Mouse (Mus musculus): ENCODE results near the gene Nkain1. TPM values are rescaled to one million over a fixed set of nuclear protein-coding genes. Genes with fewer than 3 reads are reported as not detected.

Gene Nkain1
- polyA plus RNA-seq (2015; fragmentation: Nextera tagmentation; extraction: Ambion mirVana): 1.0 and 1.1 TPM in 2 replicates

DNA sequence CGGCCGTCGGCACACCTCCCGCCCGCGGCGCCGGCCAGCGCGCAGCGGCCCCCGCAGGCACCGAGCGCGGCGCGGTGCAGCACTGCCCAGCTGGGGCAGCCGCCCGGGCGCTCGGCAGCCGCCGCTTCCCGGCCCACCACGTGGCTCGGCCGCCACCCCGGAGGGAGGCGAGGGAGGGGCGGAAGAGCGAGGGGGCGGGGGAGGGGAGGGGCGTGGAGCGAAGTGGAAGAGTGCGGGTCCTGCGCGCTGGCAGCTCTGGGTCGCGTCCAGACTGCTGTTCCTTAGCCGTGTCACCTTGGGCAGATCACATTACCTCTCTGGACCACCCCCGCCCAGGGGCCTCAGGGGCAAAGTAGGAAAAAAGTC is at the start of gene Nkain1:
TSS of gene Nkain1 (minus strand) at position 126 of the 366 bp plus-strand sequence.
- Histone ChIP-seq H3K4me2 (replicated peaks; ENCODE audit: low read depth, low read length) (peak within 1 kb of the TSS; percentile 98), H3K4me1 (ENCODE audit: insufficient read depth, low read length) (peaks cover 25% of the 10 kb centered on the region), H3K9ac (replicated peaks; ENCODE audit: low read length) (peak within 1 kb of the TSS; percentile 82), H3K27me3 (ENCODE audit: insufficient read depth, low read length) (0 out of 2 replicates have a peak, but pooled peaks cover 4% of the 10 kb centered on the region), H3K36me3 (ENCODE audit: insufficient read depth, low read length) (no peaks in the 10 kb centered on the region), H3K4me3 (ENCODE audit: low read length) (peak within 1 kb of the TSS; percentile 76), H3K9me3 (ENCODE audit: low read length) (no peaks in the 10 kb centered on the region), H3K27ac (ENCODE audit: low read length) (0 out of 2 replicates have a peak within 1 kb of the TSS, but pooled peaks have one; percentile 12)
- 0% methylated on average over 7 of the region's 41 CpGs for WGBS
- peak; percentile 73 for ATAC-seq (ENCODE audit: low FRiP score, low TSS enrichment)

DNA sequence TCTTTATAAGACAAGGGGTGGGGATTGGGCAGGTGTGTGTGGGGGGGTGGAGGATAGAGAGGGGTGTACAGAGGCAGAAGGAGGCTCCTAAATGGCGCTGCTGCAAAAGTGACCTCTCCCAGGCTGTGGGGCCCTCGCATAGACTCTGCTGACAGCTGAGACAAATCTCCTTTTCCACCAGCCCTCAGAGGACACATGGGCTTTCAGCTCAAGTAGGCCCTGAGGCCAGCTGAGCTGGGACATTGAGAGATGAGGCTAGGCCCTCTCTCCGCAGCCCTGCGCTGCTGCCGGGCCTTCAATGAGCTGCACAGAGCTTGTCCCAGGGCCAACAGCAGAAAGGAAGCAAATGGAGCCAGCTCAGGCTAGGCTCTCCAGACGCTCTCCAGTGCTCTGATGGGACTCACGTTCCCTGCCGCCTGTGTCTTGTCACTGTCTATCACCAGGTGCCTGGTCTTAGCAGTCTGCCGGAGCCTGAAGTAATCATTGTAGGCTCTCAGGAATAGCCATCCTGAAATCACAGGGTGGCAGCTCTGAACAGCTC is 4.8 kb upstream of the Nkain1 start:
- Histone ChIP-seq H3K27ac (ENCODE audit: low read length) (no peak overlapping the region), H3K36me3 (ENCODE audit: insufficient read depth, low read length) (no peaks in the 10 kb centered on the region), H3K4me1 (ENCODE audit: insufficient read depth, low read length) (no peaks in the 10 kb centered on the region), H3K9ac (replicated peaks; ENCODE audit: low read length) (no peak overlapping the region), H3K27me3 (ENCODE audit: insufficient read depth, low read length) (0 out of 2 replicates have a peak, but pooled peaks cover 4% of the 10 kb centered on the region), H3K9me3 (ENCODE audit: low read length) (no peaks in the 10 kb centered on the region), H3K4me3 (ENCODE audit: low read length) (no peak overlapping the region), H3K4me2 (replicated peaks; ENCODE audit: low read depth, low read length) (no peak overlapping the region)
- ATAC-seq (ENCODE audit: low FRiP score, low TSS enrichment): no peak
- 54% methylated on average over 9 of the region's 9 CpGs for WGBS

DNA sequence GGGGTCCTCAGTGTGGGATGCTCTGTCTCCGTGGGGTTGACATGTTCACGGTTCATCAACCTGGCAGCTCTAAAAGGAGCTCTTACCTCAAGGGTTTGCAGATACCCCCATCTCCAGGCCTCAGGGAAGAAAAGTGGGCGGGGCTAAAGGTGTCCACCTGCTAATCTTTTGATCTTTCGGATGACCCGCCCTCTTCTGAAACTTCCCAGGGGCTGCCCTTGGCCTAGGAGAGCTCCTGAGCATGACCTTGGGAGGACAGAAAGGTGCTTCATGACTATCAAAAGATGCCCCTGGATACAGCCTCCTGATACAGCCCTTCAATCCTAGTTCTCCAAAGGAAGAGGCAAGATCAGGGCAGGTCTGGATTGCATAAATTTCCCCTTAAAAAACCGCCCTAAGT is 3.1 kb upstream of the Nkain1 start:
- 71% methylated on average over 6 of the region's 6 CpGs for WGBS
- Histone ChIP-seq H3K36me3 (ENCODE audit: insufficient read depth, low read length) (no peaks in the 10 kb centered on the region), H3K27me3 (ENCODE audit: insufficient read depth, low read length) (0 out of 2 replicates have a peak, but pooled peaks cover 4% of the 10 kb centered on the region), H3K4me2 (replicated peaks; ENCODE audit: low read depth, low read length) (no peak overlapping the region), H3K27ac (ENCODE audit: low read length) (no peak overlapping the region), H3K4me1 (ENCODE audit: insufficient read depth, low read length) (peaks cover 12% of the 10 kb centered on the region), H3K4me3 (ENCODE audit: low read length) (no peak overlapping the region), H3K9me3 (ENCODE audit: low read length) (no peaks in the 10 kb centered on the region), H3K9ac (replicated peaks; ENCODE audit: low read length) (no peak overlapping the region)
- ATAC-seq (ENCODE audit: low FRiP score, low TSS enrichment): no peak

DNA sequence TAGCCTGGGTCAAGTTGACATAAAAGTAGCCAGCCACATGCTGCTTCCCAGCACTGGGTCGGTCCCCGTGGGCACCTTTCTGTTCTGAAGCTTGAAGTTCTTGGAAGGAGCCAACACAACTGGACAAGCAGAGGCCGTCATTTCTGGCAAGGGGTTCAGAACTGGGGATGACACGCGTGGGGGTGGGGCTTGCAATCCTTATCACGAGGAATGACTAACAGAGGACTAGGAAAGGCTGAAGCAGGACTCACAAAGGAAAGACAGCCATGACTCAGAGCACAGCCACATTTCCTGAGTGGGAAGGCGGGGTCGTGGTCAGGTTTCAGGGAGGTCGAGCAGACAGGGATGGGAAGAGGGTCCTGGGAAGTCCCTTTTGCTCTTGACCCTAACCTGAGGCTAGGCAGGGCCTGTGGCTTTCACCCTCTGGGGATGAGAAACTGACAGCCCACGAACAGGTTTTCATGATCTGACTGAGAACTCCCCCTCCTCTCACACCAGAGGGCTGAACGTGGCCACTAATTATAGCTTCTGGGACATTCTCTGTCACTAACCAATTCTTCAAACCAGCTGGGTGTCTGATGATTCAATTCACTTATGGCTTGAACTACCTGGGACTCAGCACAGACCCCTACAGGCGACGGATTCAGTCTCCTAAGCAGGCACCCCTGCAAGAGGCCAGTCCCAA is 2.4 kb upstream of the Nkain1 start:
- no peak overlapping the region for H3K27ac ChIP-seq (ENCODE audit: low read length)
- WGBS: 50% methylated on average over 13 of the region's 13 CpGs
- 0 out of 2 replicates have a peak, but pooled peaks cover 4% of the 10 kb centered on the region for H3K27me3 ChIP-seq (ENCODE audit: insufficient read depth, low read length)
- no peak overlapping the region for H3K4me2 ChIP-seq (replicated peaks; ENCODE audit: low read depth, low read length)
- H3K36me3 ChIP-seq (ENCODE audit: insufficient read depth, low read length): no peaks in the 10 kb centered on the region
- no peaks in the 10 kb centered on the region for H3K9me3 ChIP-seq (ENCODE audit: low read length)
- no peak for ATAC-seq (ENCODE audit: low FRiP score, low TSS enrichment)
- no peak overlapping the region for H3K4me3 ChIP-seq (ENCODE audit: low read length)
- H3K9ac ChIP-seq (replicated peaks; ENCODE audit: low read length): no peak overlapping the region
- H3K4me1 ChIP-seq (ENCODE audit: insufficient read depth, low read length): peaks cover 18% of the 10 kb centered on the region

DNA sequence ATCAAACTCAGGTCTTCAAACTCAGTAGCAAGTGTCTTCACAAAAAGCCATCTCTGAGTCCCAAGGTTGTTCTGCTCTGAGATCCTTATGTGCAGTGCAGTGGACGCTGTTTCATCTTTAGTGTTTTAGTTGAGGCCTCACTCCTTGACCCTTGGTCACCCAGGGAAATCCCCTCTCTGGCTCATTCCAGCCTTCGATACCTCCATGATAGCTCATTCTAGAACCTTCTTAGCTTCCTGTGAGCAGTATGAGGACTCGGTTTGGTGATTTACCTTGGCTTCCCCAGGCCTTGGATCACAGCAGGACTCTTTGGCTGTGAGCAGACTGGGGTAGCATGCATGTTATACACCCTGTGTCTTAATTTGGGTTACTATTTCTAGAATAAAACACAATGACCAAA is 1.6 kb upstream of the Nkain1 start:
- no peak for ATAC-seq (ENCODE audit: low FRiP score, low TSS enrichment)
- Histone ChIP-seq H3K9ac (replicated peaks; ENCODE audit: low read length) (no peak overlapping the region), H3K4me3 (ENCODE audit: low read length) (no peak overlapping the region), H3K4me2 (replicated peaks; ENCODE audit: low read depth, low read length) (no peak overlapping the region), H3K27me3 (ENCODE audit: insufficient read depth, low read length) (0 out of 2 replicates have a peak, but pooled peaks cover 4% of the 10 kb centered on the region), H3K36me3 (ENCODE audit: insufficient read depth, low read length) (no peaks in the 10 kb centered on the region), H3K4me1 (ENCODE audit: insufficient read depth, low read length) (peaks cover 25% of the 10 kb centered on the region), H3K27ac (ENCODE audit: low read length) (no peak overlapping the region), H3K9me3 (ENCODE audit: low read length) (no peaks in the 10 kb centered on the region)
- 83% methylated on average over 3 of the region's 3 CpGs for WGBS

DNA sequence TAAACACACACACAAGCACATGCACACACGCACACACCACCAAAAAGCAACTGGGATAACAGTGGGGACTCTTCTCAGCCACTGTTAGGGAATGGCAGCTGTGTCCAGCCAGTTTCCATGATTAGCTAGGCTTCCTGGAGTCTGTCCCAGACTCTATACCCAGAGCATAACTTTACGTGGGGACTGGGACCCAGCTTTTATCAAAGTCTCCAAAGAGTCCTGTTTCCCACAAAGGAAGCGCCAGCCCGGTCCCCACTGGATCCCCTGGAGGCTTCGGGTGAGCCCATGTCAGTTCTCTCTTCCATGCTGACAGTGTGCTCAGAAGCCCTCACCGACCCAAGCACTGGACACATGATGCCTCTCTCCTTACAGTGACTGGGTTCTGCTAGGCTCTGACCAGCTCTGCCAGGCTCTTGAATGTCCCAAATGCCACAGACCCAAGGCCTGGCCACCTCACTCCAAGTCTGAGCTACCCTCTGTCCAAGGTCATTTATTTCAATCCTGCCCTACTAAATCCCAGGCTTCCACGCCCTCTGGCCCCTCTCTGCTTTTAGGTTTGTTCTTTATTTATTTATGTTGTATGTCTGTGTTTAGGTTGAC is 988 bp upstream of the Nkain1 start:
- no peak overlapping the region for H3K4me3 ChIP-seq (ENCODE audit: low read length)
- no peak overlapping the region for H3K9ac ChIP-seq (replicated peaks; ENCODE audit: low read length)
- no peak overlapping the region for H3K27ac ChIP-seq (ENCODE audit: low read length)
- H3K9me3 ChIP-seq (ENCODE audit: low read length): no peaks in the 10 kb centered on the region
- H3K4me2 ChIP-seq (replicated peaks; ENCODE audit: low read depth, low read length): no peak overlapping the region
- WGBS: 81% methylated on average over 7 of the region's 7 CpGs
- peaks cover 25% of the 10 kb centered on the region for H3K4me1 ChIP-seq (ENCODE audit: insufficient read depth, low read length)
- H3K27me3 ChIP-seq (ENCODE audit: insufficient read depth, low read length): 0 out of 2 replicates have a peak, but pooled peaks cover 4% of the 10 kb centered on the region
- no peak for ATAC-seq (ENCODE audit: low FRiP score, low TSS enrichment)
- no peaks in the 10 kb centered on the region for H3K36me3 ChIP-seq (ENCODE audit: insufficient read depth, low read length)

DNA sequence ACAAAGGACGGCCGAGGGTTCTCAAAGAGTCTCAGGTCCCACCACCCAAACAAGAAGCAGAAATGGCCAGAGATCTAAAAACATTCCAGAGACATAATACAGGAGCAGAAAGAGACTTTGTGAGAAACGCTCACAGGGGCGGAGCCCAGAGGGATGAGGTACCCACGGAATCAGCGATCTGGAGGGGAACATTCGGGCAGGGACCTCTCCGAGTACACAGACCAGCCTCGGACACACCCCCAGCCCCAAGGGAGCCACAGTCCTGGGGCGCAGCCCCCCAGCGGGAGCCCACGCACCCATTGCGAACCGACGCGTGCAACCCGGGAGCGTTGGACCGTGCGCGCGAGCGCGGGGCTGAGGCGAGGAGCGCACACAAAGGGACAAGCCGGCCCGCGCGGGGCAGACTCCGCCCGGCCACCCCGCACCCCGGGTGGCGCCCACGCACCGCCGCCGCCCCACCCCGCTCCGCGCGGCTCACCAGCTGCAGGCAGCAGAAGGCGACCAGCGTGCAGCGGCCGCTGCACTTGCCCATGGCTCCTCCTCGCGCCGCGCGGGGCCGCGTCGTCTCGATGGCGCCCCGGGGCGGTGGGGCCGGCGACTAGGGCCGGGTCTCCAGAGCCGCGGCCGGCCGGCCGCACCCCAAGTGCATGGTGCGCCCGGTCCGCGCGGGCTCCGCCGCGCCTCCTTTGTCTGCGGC is 474 bp downstream of the Nkain1 start:
- peak overlapping the region; percentile 76 for H3K4me3 ChIP-seq (ENCODE audit: low read length)
- 0 out of 2 replicates have a peak, but pooled peaks cover 4% of the 10 kb centered on the region for H3K27me3 ChIP-seq (ENCODE audit: insufficient read depth, low read length)
- no peaks in the 10 kb centered on the region for H3K9me3 ChIP-seq (ENCODE audit: low read length)
- WGBS: under 1% methylated on average over 62 of the region's 76 CpGs
- peak overlapping the region; percentile 82 for H3K9ac ChIP-seq (replicated peaks; ENCODE audit: low read length)
- 0 out of 2 replicates have a peak overlapping the region, but pooled peaks have one; percentile 12 for H3K27ac ChIP-seq (ENCODE audit: low read length)
- ATAC-seq (ENCODE audit: low FRiP score, low TSS enrichment): peak; percentile 43
- H3K36me3 ChIP-seq (ENCODE audit: insufficient read depth, low read length): no peaks in the 10 kb centered on the region
- peaks cover 27% of the 10 kb centered on the region for H3K4me1 ChIP-seq (ENCODE audit: insufficient read depth, low read length)
- peak overlapping the region; percentile 98 for H3K4me2 ChIP-seq (replicated peaks; ENCODE audit: low read depth, low read length)

DNA sequence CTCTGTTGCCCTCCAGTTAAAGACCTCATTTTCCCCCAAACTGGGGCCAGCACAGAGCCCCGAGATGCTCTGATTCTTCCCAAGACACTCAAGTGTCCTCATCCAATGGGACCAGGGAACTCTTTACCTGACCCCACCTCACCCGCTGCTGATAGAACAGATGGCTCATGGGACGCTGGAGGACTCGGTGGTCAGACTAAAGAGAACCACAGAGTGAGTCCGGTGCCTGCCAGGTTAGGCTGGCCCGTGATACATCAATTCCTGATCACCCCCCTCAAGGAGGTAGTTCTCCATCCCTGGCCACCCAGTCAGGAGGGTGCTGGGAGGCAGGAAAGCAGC is 992 bp downstream of the Nkain1 start:
- H3K27me3 ChIP-seq (ENCODE audit: insufficient read depth, low read length): 0 out of 2 replicates have a peak, but pooled peaks cover 4% of the 10 kb centered on the region
- H3K36me3 ChIP-seq (ENCODE audit: insufficient read depth, low read length): no peaks in the 10 kb centered on the region
- H3K9me3 ChIP-seq (ENCODE audit: low read length): no peaks in the 10 kb centered on the region
- no peak overlapping the region for H3K27ac ChIP-seq (ENCODE audit: low read length)
- H3K9ac ChIP-seq (replicated peaks; ENCODE audit: low read length): peak overlapping the region; percentile 82
- 2% methylated on average over 6 of the region's 6 CpGs for WGBS
- H3K4me1 ChIP-seq (ENCODE audit: insufficient read depth, low read length): peaks cover 32% of the 10 kb centered on the region
- no peak for ATAC-seq (ENCODE audit: low FRiP score, low TSS enrichment)
- H3K4me2 ChIP-seq (replicated peaks; ENCODE audit: low read depth, low read length): peak overlapping the region; percentile 98
- peak overlapping the region; percentile 76 for H3K4me3 ChIP-seq (ENCODE audit: low read length)

DNA sequence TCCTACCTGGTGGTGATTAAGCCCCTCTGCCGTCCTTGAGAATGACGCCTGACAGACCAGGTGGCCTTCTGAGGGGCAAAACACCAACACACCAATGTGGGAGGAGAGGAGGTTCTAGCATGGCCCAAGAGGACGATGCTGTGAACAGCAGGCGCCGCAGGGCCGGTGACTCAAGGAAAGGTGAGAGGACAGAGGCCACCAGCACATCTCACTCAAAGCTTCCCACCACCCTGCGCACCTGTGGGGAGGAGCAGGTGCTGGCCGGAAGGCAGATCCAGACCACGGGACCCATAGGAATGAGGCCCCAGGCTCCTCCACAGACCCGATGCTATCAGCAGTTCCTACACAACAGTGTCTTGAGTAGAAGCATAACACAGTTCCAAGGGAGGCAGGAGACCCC is 1.4 kb downstream of the Nkain1 start:
- 0 out of 2 replicates have a peak, but pooled peaks cover 4% of the 10 kb centered on the region for H3K27me3 ChIP-seq (ENCODE audit: insufficient read depth, low read length)
- no peak overlapping the region for H3K27ac ChIP-seq (ENCODE audit: low read length)
- no peaks in the 10 kb centered on the region for H3K36me3 ChIP-seq (ENCODE audit: insufficient read depth, low read length)
- H3K4me1 ChIP-seq (ENCODE audit: insufficient read depth, low read length): peaks cover 35% of the 10 kb centered on the region
- H3K9me3 ChIP-seq (ENCODE audit: low read length): no peaks in the 10 kb centered on the region
- peak overlapping the region; percentile 82; the same call in 1 of the 2 replicates for H3K9ac ChIP-seq (replicated peaks; ENCODE audit: low read length)
- WGBS: 18% methylated on average over 10 of the region's 10 CpGs
- H3K4me3 ChIP-seq (ENCODE audit: low read length): peak overlapping the region; percentile 76
- ATAC-seq (ENCODE audit: low FRiP score, low TSS enrichment): no peak
- peak overlapping the region; percentile 98 for H3K4me2 ChIP-seq (replicated peaks; ENCODE audit: low read depth, low read length)

Measured in kidney, embryonic 16.5 days (tissue).